Mouse (Mus musculus) thymus, adult 2 months (tissue): ENCODE results near the gene Dnah5. TPM values are rescaled to one million over a fixed set of nuclear protein-coding genes. Genes with fewer than 3 reads are reported as not detected.
"Not testable (repeated sequence)": the region's sequence is repeated elsewhere in the genome, so short reads cannot be mapped to it uniquely, and the experiment has no call there.

Source experiments
- DNase-seq: peaks from one replicate; pipeline ENCODE4 v3.0.0; 2021
- H3K27ac ChIP-seq: fragments of 200-500 bp; 2 replicates; pipeline ENCODE4 v1.5.1; 2012; ENCODE audit warnings: low read length, control low read depth; ENCODE audit not compliant: control insufficient read depth, insufficient read depth
- H3K27me3 ChIP-seq: fragments of 200-500 bp; 2 replicates; pipeline ENCODE4 v1.6.1; 2012; ENCODE audit warnings: mild to moderate bottlenecking, low read length, moderate library complexity, mixed read lengths; ENCODE audit not compliant: control insufficient read depth, insufficient read depth
- H3K36me3 ChIP-seq: fragments of 200-500 bp; 2 replicates; pipeline ENCODE4 v1.6.1; 2012; ENCODE audit warnings: mild to moderate bottlenecking, low read length, moderate library complexity; ENCODE audit not compliant: control insufficient read depth, insufficient read depth
- H3K4me1 ChIP-seq: fragments of 200-500 bp; replicated peaks from 2 replicates; pipeline ENCODE4 v1.6.1; 2012; ENCODE audit warnings: low read length; ENCODE audit not compliant: control insufficient read depth, insufficient read depth
- H3K4me3 ChIP-seq: fragments of 200-500 bp; 2 replicates; pipeline ENCODE4 v1.5.1; 2012; ENCODE audit warnings: mild to moderate bottlenecking, low read length, control low read depth, moderate library complexity; ENCODE audit not compliant: control insufficient read depth, insufficient read depth
- CTCF ChIP-seq: fragments of 200-500 bp; IDR thresholded peaks from 2 replicates; pipeline ENCODE4 v1.5.1; 2012; ENCODE audit warnings: mild to moderate bottlenecking, control low read depth, low read length, moderate library complexity, borderline replicate concordance; ENCODE audit not compliant: control insufficient read depth, poor library complexity, insufficient read depth; ENCODE audit errors: extremely low read depth
- POLR2A ChIP-seq: fragments of 200-500 bp; IDR thresholded peaks from 2 replicates; pipeline ENCODE4 v1.6.1; 2012; ENCODE audit warnings: mild to moderate bottlenecking, low read length, control low read depth, moderate library complexity; ENCODE audit not compliant: control insufficient read depth, poor library complexity, insufficient read depth; ENCODE audit errors: extremely low read depth
- WGBS: fragments of 180-500 bp; shearing (Covaris S2); methylation state at CpG from one replicate; pipeline ENCODE4 v1.1.7; 2018; 5-methylcytosine and 5-hydroxymethylcytosine counted together
- polyA plus RNA-seq: library from polyadenylated mRNA; depleted of rRNA; stranded (reverse); fragments of >200 nt; gene quantifications from 2 replicates; pipeline ENCODE4 v1.2.3, GENCODE M21; 2012; rRNA removed

Gene Dnah5
- polyA plus RNA-seq, 1 experiment: 0.07 TPM

DNA sequence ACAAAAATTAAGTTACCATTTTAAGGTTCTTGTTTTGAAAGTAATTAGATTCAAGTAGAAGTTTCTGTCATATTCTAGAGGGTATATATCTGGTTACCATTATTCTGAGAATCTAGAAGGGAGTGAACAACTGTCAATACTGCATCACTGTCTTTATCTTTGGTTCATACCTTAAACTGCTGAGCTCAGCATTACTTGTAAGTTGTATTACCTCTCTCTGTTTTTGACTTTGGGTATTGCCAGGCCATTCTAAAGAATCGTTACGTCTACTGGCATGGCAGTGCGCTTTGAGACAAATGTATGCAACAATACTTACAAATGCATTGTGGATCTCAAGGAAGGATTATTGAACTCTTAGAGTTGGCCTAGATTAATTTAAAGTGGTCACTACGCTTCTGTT lies 240.9 kb downstream of the Dnah5 start:
- Histone ChIP-seq H3K27ac (no peak overlapping the region), H3K36me3 (no peaks in the 10 kb centered on the region), H3K27me3 (no peaks in the 10 kb centered on the region), H3K4me1 (no peaks in the 10 kb centered on the region), H3K4me3 (no peak overlapping the region)
- 96% methylated on average over 4 of the region's 4 CpGs for WGBS
- DNase-seq: no peak
- TF ChIP-seq POLR2A (no peak), CTCF (no peak)

DNA sequence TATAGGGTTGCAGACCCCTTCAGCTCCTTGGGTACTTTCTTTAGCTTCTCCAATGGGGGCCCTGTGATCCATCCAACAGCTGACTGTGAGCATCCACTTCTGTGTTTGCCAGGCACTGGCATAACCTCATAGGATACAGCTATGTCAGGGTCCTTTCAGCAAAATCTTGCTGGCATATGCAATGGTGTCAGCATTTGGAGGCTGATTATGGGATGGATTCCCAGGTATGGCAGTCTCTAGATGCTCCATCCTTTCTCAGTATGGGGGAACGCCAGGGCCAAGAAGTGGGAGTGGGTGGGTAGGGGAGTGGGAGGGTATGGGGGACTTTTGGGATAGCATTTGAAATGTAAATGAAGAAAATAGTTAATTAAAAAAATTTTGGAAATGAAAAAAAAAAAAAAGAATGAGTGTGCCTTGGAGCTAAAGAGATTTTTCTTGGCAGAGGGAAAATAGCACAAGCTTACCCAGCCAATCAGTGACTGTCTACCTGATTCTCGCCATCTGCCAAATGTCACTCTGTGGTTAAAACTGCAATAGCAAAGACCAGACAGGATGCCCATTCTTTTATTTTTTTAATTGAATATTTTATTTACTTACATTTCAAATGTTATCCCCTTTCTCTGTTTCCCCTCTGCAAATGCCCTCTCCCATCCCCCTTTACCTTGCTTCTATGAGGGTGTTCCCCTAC lies 257.7 kb downstream of the Dnah5 start:
- not testable (repeated sequence) for DNase-seq
- 91% methylated on average over 2 of the region's 2 CpGs for WGBS

DNA sequence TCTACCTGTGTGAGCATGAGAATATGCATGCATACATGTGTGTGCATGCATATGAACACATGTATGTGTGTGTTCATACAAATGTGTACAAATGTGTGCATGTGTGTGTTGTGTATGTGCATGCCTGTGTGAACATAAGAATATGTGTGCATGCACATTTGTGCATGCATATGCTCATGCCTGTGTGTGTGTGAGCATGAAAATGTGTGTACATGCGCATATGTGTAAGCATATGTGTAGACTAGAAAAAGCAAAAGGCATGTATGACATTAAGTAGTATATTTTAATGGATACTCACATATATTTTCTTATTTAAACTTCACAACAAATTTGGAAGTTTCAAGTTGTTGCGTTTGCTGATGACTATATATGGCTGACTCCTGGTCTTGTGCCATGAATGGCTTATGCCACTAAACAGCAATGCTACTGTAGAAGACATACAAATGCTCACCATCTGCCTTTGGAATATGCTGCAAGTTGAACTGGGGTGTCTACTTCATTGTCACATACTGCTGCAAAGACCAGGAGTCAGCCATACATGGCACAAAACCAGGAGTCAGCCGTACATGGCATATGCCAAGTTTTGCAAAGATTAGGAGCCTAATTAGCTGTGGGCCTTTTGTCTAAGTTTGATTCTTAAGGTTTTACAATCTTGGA lies 263.2 kb downstream of the Dnah5 start:
- TF ChIP-seq POLR2A (no peak), CTCF (no peak)
- DNase-seq: no peak
- H3K4me3 ChIP-seq: no peak overlapping the region
- H3K27me3 ChIP-seq: no peaks in the 10 kb centered on the region
- no peak overlapping the region for H3K27ac ChIP-seq
- 94% methylated on average over 3 of the region's 3 CpGs for WGBS
- no peaks in the 10 kb centered on the region for H3K36me3 ChIP-seq
- no peaks in the 10 kb centered on the region for H3K4me1 ChIP-seq

More for the DNA sequence above, 257.7 kb downstream of the Dnah5 start:
- not testable (repeated sequence) for H3K4me1 ChIP-seq, H3K27me3 ChIP-seq, H3K27ac ChIP-seq, H3K36me3 ChIP-seq, H3K4me3 ChIP-seq

DNA sequence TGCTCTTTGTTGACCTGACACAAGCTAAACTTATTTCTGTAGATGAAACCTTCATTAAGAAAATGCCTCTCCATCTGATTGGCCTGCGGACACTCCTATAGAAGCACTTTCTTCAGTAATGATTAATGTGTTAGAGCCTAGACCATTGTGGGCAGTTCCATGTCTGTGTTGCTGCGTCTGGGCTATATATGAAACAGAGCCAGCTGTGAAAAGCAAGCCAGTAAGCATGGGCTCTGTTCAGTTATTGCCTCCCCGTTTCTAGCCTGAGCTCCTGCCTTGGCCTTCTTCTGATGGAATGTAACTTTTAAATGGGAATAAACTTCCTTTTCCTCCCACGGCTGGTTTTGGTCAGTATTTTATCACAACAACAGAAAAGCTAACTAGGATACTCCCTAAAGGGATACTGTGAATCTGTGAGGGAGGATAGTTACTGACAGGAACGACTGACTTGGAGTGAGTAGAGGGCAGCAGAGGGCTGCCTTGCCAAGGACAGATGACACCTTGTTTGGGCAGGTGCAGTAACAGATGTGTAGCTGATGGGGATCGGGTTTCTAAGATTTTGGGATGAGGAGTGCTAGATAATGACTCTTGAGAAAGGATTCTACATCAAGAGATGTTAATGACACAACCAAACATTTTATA lies 270.3 kb downstream of the Dnah5 start:
- 77% methylated on average over 6 of the region's 6 CpGs for WGBS
- no peak for TF ChIP-seq CTCF
- no peak for TF ChIP-seq POLR2A
- Histone ChIP-seq H3K27me3 (no peaks in the 10 kb centered on the region), H3K4me1 (no peaks in the 10 kb centered on the region), H3K36me3 (no peaks in the 10 kb centered on the region), H3K27ac (no peak overlapping the region), H3K4me3 (no peak overlapping the region)
- DNase-seq: no peak

DNA sequence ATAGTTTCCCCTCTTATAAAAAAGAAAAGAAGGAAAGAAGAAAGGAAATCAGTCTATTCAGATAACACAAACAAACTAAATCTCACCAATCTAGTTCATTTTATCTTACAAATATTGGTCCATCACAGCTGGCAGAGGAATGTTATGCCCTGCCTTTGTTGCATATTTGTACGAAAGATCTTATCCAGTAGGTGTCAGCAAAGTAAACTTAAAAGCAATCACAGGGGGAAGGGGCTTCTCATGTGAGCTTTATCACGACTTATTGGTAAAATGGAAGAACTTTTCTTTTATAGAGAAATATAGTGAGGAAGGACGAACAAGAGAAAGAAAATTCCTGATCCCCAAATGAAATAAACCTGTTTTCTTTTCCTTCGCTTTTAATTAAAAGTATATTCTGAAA lies 299.3 kb downstream of the Dnah5 start:
- H3K4me1 ChIP-seq: no peaks in the 10 kb centered on the region
- DNase-seq: no peak
- no peak overlapping the region for H3K27ac ChIP-seq
- no peaks in the 10 kb centered on the region for H3K27me3 ChIP-seq
- no peak for TF ChIP-seq POLR2A
- TF ChIP-seq CTCF: no peak
- 62% methylated on average over 4 of the region's 4 CpGs for WGBS
- no peaks in the 10 kb centered on the region for H3K36me3 ChIP-seq
- no peak overlapping the region for H3K4me3 ChIP-seq

DNA sequence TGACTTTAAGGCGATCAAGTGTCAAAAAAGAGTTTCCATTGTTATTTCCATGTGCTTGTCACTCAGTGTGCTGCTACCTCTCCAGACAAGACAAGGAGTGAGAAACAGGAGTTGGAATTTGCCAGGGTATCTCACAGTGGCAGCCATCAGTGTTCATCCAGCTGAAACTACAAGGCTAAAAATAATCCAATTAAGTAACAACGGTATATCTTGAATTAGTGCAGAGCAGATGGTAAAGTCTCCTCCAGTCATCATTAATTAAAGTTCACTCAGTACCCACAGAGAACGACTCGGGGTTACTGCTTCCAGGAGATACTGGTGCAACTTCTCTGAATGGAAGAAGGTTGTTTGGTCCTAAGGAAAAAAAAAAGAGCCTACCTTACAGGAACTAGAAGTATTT lies 311.6 kb downstream of the Dnah5 start:
- H3K4me1 ChIP-seq: no peaks in the 10 kb centered on the region
- H3K4me3 ChIP-seq: no peak overlapping the region
- no peak for TF ChIP-seq POLR2A
- no peak for TF ChIP-seq CTCF
- 77% methylated on average over 4 of the region's 4 CpGs for WGBS
- no peaks in the 10 kb centered on the region for H3K36me3 ChIP-seq
- H3K27me3 ChIP-seq: no peaks in the 10 kb centered on the region
- no peak for DNase-seq
- no peak overlapping the region for H3K27ac ChIP-seq

Other genes starting within 250 kb of the Dnah5 start
- 24.9 and 26.6 TPM in 2 replicates for gene Trio, start 177.9 kb upstream of the Dnah5 start, polyA plus RNA-seq